Mouse (Mus musculus): Measurements from ENCODE around the gene Lmnb2. TPM values are rescaled to one million over a fixed set of nuclear protein-coding genes. Genes with fewer than 3 reads are reported as not detected.

The Lmnb2 gene
- polyA plus RNA-seq, 2 experiments: 2.8 to 11.3 TPM

- Histone ChIP-seq H3K4me3 (ENCODE audit: insufficient read depth in 1 of 2, low read depth in 2 of 2, low read length in 2 of 2) (peak within 1 kb of the TSS; percentile 92 to 100), H3K9me3 (ENCODE audit: control insufficient read depth, low read length) (no peaks in the 10 kb centered on the region), H3K27me3 (ENCODE audit: control insufficient read depth, insufficient read depth, low read length) (no peaks in the 10 kb centered on the region), H3K27ac (peak within 1 kb of the TSS; percentile 100), H3K36me3 (replicated peaks; ENCODE audit: control insufficient read depth, insufficient read depth, low read depth) (peaks cover 11% of the 10 kb centered on the region), H3K4me2 (ENCODE audit: low read depth) (peak within 1 kb of the TSS; percentile 99), H3K9ac (replicated peaks) (peak within 1 kb of the TSS; percentile 99), H3K4me1 (replicated peaks; ENCODE audit: control insufficient read depth in 2 of 2, insufficient read depth in 2 of 2, low read length in 1 of 2) (peaks cover 37 to 46% of the 10 kb centered on the region in 2 experiments)
- DNase-seq (ENCODE audit: low read depth in 3 of 3, low spot score in 3 of 3): peak; percentile 88 to 90 (median 90)
- under 1% methylated on average over 79 of the region's 81 CpGs for WGBS (ENCODE audit: insufficient replicate concordance)
- TF ChIP-seq CTCF (IDR thresholded peaks at IDR 0.05; ENCODE audit: low read depth) (no peak), EP300 (IDR thresholded peaks at IDR 0.05; ENCODE audit: low read depth) (no peak)
- peak; percentile 20 for ATAC-seq (ENCODE audit: insufficient read depth)
These were observed 62.9 kb downstream of the Lmnb2 start, which contains the start of the genes Lsm7 and Sppl2b for GRCm38 (mm10) chr10:80854913-80855748. Gene Lsm7 (minus strand): TSS chr10:80855209. Gene Sppl2b (plus strand): TSS chr10:80855275.

Other genes starting within 250 kb of the Lmnb2 start
- 59.7 and 69.1 TPM in 2 replicates for gene Mknk2, start 240.1 kb downstream of the Lmnb2 start, polyA plus RNA-seq (2012; rRNA removed)
- 58.7 and 74.3 TPM in 2 replicates for gene Mknk2, start 240.1 kb downstream of the Lmnb2 start, polyA plus RNA-seq (2014; fragmentation: Nextera tagmentation; extraction: Ambion mirVana)
- gene Mob3a, start 216.3 kb downstream of the Lmnb2 start, polyA plus RNA-seq (2012; rRNA removed): 13.0 and 15.8 TPM in 2 replicates
- gene Mob3a, start 216.3 kb downstream of the Lmnb2 start, polyA plus RNA-seq (2014; fragmentation: Nextera tagmentation; extraction: Ambion mirVana): 14.2 and 16.0 TPM in 2 replicates
- gene Izumo4, start 216.1 kb downstream of the Lmnb2 start, polyA plus RNA-seq (2012; rRNA removed): 9.9 and 11.3 TPM in 2 replicates
- 4.0 and 6.0 TPM in 2 replicates for gene Izumo4, start 216.1 kb downstream of the Lmnb2 start, polyA plus RNA-seq (2014; fragmentation: Nextera tagmentation; extraction: Ambion mirVana)
- 24.5 and 26.2 TPM in 2 replicates for gene Ap3d1, start 176.0 kb downstream of the Lmnb2 start, polyA plus RNA-seq (2012; rRNA removed)
- gene Ap3d1, start 176.0 kb downstream of the Lmnb2 start, polyA plus RNA-seq (2014; fragmentation: Nextera tagmentation; extraction: Ambion mirVana): 20.1 and 22.4 TPM in 2 replicates
- 11.5 and 11.6 TPM in 2 replicates for gene Dot1l, start 163.0 kb downstream of the Lmnb2 start, polyA plus RNA-seq (2012; rRNA removed)
- 7.1 and 8.3 TPM in 2 replicates for gene Dot1l, start 163.0 kb downstream of the Lmnb2 start, polyA plus RNA-seq (2014; fragmentation: Nextera tagmentation; extraction: Ambion mirVana)
- gene Sf3a2, start 120.0 kb downstream of the Lmnb2 start, polyA plus RNA-seq (2012; rRNA removed): 26.1 and 35.6 TPM in 2 replicates
- 36.1 and 40.7 TPM in 2 replicates for gene Sf3a2, start 120.0 kb downstream of the Lmnb2 start, polyA plus RNA-seq (2014; fragmentation: Nextera tagmentation; extraction: Ambion mirVana)
- 46.7 and 50.8 TPM in 2 replicates for gene Plekhj1, start 119.6 kb downstream of the Lmnb2 start, polyA plus RNA-seq (2012; rRNA removed)
- gene Plekhj1, start 119.6 kb downstream of the Lmnb2 start, polyA plus RNA-seq (2014; fragmentation: Nextera tagmentation; extraction: Ambion mirVana): 77.0 and 85.0 TPM in 2 replicates
- 0.31 and 0.36 TPM in 2 replicates for gene Amh, start 113.0 kb downstream of the Lmnb2 start, polyA plus RNA-seq (2012; rRNA removed)
- 0.08 TPM in 1 of 2 replicates, not detected in the other for gene Amh, start 113.0 kb downstream of the Lmnb2 start, polyA plus RNA-seq (2014; fragmentation: Nextera tagmentation; extraction: Ambion mirVana)
- 0.15 TPM in 1 of 2 replicates, not detected in the other for gene Jsrp1, start 104.7 kb downstream of the Lmnb2 start, polyA plus RNA-seq (2012; rRNA removed)
- gene Jsrp1, start 104.7 kb downstream of the Lmnb2 start, polyA plus RNA-seq (2014; fragmentation: Nextera tagmentation; extraction: Ambion mirVana): not detected in 2 replicates
- gene Oaz1, start 91.6 kb downstream of the Lmnb2 start, polyA plus RNA-seq (2012; rRNA removed): 673 and 795 TPM in 2 replicates
- gene Oaz1, start 91.6 kb downstream of the Lmnb2 start, polyA plus RNA-seq (2014; fragmentation: Nextera tagmentation; extraction: Ambion mirVana): 1,285 and 1,384 TPM in 2 replicates
- gene Lingo3, start 74.2 kb downstream of the Lmnb2 start, polyA plus RNA-seq (2012; rRNA removed): 0.01 TPM in 1 of 2 replicates, not detected in the other
- 0.04 TPM in 1 of 2 replicates, not detected in the other for gene Lingo3, start 74.2 kb downstream of the Lmnb2 start, polyA plus RNA-seq (2014; fragmentation: Nextera tagmentation; extraction: Ambion mirVana)
- 196 and 215 TPM in 2 replicates for gene Lsm7, start 63.0 kb downstream of the Lmnb2 start, polyA plus RNA-seq (2012; rRNA removed)
- 178 and 181 TPM in 2 replicates for gene Lsm7, start 63.0 kb downstream of the Lmnb2 start, polyA plus RNA-seq (2014; fragmentation: Nextera tagmentation; extraction: Ambion mirVana)
- 76.1 and 82.4 TPM in 2 replicates for gene Sppl2b, start 63.0 kb downstream of the Lmnb2 start, polyA plus RNA-seq (2012; rRNA removed)
- gene Sppl2b, start 63.0 kb downstream of the Lmnb2 start, polyA plus RNA-seq (2014; fragmentation: Nextera tagmentation; extraction: Ambion mirVana): 34.7 and 44.5 TPM in 2 replicates
- gene Tmprss9, start 46.4 kb downstream of the Lmnb2 start, polyA plus RNA-seq (2012; rRNA removed): 0.05 and 0.06 TPM in 2 replicates
- gene Tmprss9, start 46.4 kb downstream of the Lmnb2 start, polyA plus RNA-seq (2014; fragmentation: Nextera tagmentation; extraction: Ambion mirVana): not detected in 2 replicates
- 114 and 145 TPM in 2 replicates for gene Timm13, start 17.3 kb downstream of the Lmnb2 start, polyA plus RNA-seq (2012; rRNA removed)
- 201 and 208 TPM in 2 replicates for gene Timm13, start 17.3 kb downstream of the Lmnb2 start, polyA plus RNA-seq (2014; fragmentation: Nextera tagmentation; extraction: Ambion mirVana)
- 1.3 and 1.9 TPM in 2 replicates for gene Gadd45b, start 11.8 kb upstream of the Lmnb2 start, polyA plus RNA-seq (2012; rRNA removed)
- 2.0 and 2.7 TPM in 2 replicates for gene Gadd45b, start 11.8 kb upstream of the Lmnb2 start, polyA plus RNA-seq (2014; fragmentation: Nextera tagmentation; extraction: Ambion mirVana)
- 0.19 and 0.25 TPM in 2 replicates for gene Gng7, start 96.7 kb upstream of the Lmnb2 start, polyA plus RNA-seq (2012; rRNA removed)
- 0.23 and 0.33 TPM in 2 replicates for gene Gng7, start 96.7 kb upstream of the Lmnb2 start, polyA plus RNA-seq (2014; fragmentation: Nextera tagmentation; extraction: Ambion mirVana)
- gene Diras1, start 107.4 kb upstream of the Lmnb2 start, polyA plus RNA-seq (2012; rRNA removed): 0.05 TPM in 1 of 2 replicates, not detected in the other
- not detected in 2 replicates for gene Diras1, start 107.4 kb upstream of the Lmnb2 start, polyA plus RNA-seq (2014; fragmentation: Nextera tagmentation; extraction: Ambion mirVana)
- gene Slc39a3, start 119.2 kb upstream of the Lmnb2 start, polyA plus RNA-seq (2012; rRNA removed): 4.2 and 4.4 TPM in 2 replicates
- gene Slc39a3, start 119.2 kb upstream of the Lmnb2 start, polyA plus RNA-seq (2014; fragmentation: Nextera tagmentation; extraction: Ambion mirVana): 2.7 and 3.2 TPM in 2 replicates
- 38.4 and 43.6 TPM in 2 replicates for gene Sgta, start 141.9 kb upstream of the Lmnb2 start, polyA plus RNA-seq (2012; rRNA removed)
- gene Sgta, start 141.9 kb upstream of the Lmnb2 start, polyA plus RNA-seq (2014; fragmentation: Nextera tagmentation; extraction: Ambion mirVana): 43.8 and 48.0 TPM in 2 replicates
- gene Thop1, start 151.8 kb upstream of the Lmnb2 start, polyA plus RNA-seq (2012; rRNA removed): 20.5 and 21.7 TPM in 2 replicates
- gene Thop1, start 151.8 kb upstream of the Lmnb2 start, polyA plus RNA-seq (2014; fragmentation: Nextera tagmentation; extraction: Ambion mirVana): 15.0 and 17.7 TPM in 2 replicates
- 10.9 and 11.0 TPM in 2 replicates for gene Creb3l3, start 180.6 kb upstream of the Lmnb2 start, polyA plus RNA-seq (2012; rRNA removed)
- gene Creb3l3, start 180.6 kb upstream of the Lmnb2 start, polyA plus RNA-seq (2014; fragmentation: Nextera tagmentation; extraction: Ambion mirVana): 16.8 and 20.1 TPM in 2 replicates
- 56.0 and 60.3 TPM in 2 replicates for gene Map2k2, start 187.7 kb upstream of the Lmnb2 start, polyA plus RNA-seq (2012; rRNA removed)
- 90.0 and 98.9 TPM in 2 replicates for gene Map2k2, start 187.7 kb upstream of the Lmnb2 start, polyA plus RNA-seq (2014; fragmentation: Nextera tagmentation; extraction: Ambion mirVana)
- gene Zbtb7a, start 217.0 kb upstream of the Lmnb2 start, polyA plus RNA-seq (2012; rRNA removed): 15.2 and 16.3 TPM in 2 replicates
- 25.1 and 30.8 TPM in 2 replicates for gene Zbtb7a, start 217.0 kb upstream of the Lmnb2 start, polyA plus RNA-seq (2014; fragmentation: Nextera tagmentation; extraction: Ambion mirVana)
- 11.2 and 13.2 TPM in 2 replicates for gene Pias4, start 249.7 kb upstream of the Lmnb2 start, polyA plus RNA-seq (2012; rRNA removed)
- 14.9 and 19.0 TPM in 2 replicates for gene Pias4, start 249.7 kb upstream of the Lmnb2 start, polyA plus RNA-seq (2014; fragmentation: Nextera tagmentation; extraction: Ambion mirVana)

All from liver, embryonic 14.5 days (tissue).